Mouse (Mus musculus) spleen, adult 2 months (tissue): ENCODE results near the gene Top2a. TPM values are rescaled to one million over a fixed set of nuclear protein-coding genes. Genes with fewer than 3 reads are reported as not detected.

Source experiments
- DNase-seq, 2 experiments: peaks; one replicate each; pipeline versions ENCODE4 v3.0.0 to v3.0.0-alpha.2; 2012 to 2021; ENCODE audit warnings: low spot score in 2 of 2, low read depth in 1 of 2
- H3K27ac ChIP-seq: fragments of 200-500 bp; 2 replicates; pipeline ENCODE4 v1.5.1; 2012; ENCODE audit warnings: low read length, inconsistent platforms; ENCODE audit not compliant: insufficient read depth
- H3K27me3 ChIP-seq: fragments of 200-500 bp; 2 replicates; pipeline ENCODE4 v1.6.1; 2012; ENCODE audit warnings: mild to moderate bottlenecking, moderate library complexity, low read length, inconsistent platforms; ENCODE audit not compliant: control insufficient read depth, insufficient read depth
- H3K36me3 ChIP-seq: fragments of 200-500 bp; 2 replicates; pipeline ENCODE4 v1.6.1; 2012; ENCODE audit warnings: mild to moderate bottlenecking, low read length, inconsistent platforms; ENCODE audit not compliant: control insufficient read depth, insufficient read depth
- H3K4me1 ChIP-seq: fragments of 200-500 bp; 2 replicates; pipeline ENCODE4 v1.6.1; 2011; ENCODE audit warnings: inconsistent platforms; ENCODE audit not compliant: control insufficient read depth, insufficient read depth, insufficient read length
- H3K4me3 ChIP-seq: fragments of 200-500 bp; 2 replicates; pipeline ENCODE4 v1.5.1; 2011; ENCODE audit warnings: mild to moderate bottlenecking, inconsistent platforms; ENCODE audit not compliant: insufficient read depth, insufficient read length; ENCODE audit errors: extremely low read depth
- CTCF ChIP-seq: fragments of 200-500 bp; IDR thresholded peaks from 2 replicates; pipeline ENCODE4 v1.5.1; 2011; ENCODE audit warnings: mild to moderate bottlenecking, inconsistent platforms; ENCODE audit not compliant: insufficient read depth, insufficient read length, insufficient replicate concordance; ENCODE audit errors: extremely low read depth
- POLR2A ChIP-seq: fragments of 200-500 bp; IDR thresholded peaks from 2 replicates; pipeline ENCODE4 v1.6.1; 2011; ENCODE audit warnings: low read depth, low read length, inconsistent platforms
- WGBS: fragments of 180-500 bp; shearing (Covaris S2); methylation state at CpG from one replicate; pipeline ENCODE4 v1.1.7; 2018; 5-methylcytosine and 5-hydroxymethylcytosine counted together
- polyA plus RNA-seq: library from polyadenylated mRNA; depleted of rRNA; stranded (reverse); fragments of >200 nt; gene quantifications from 2 replicates; pipeline ENCODE4 v1.2.3, GENCODE M21; 2012

Top2a gene
- polyA plus RNA-seq, 1 experiment = 5.4 TPM

GRCm38 (mm10) chr11:98983551-98983950 lies 40.4 kb downstream of the Top2a start:
- no peak for TF ChIP-seq CTCF
- no peak for TF ChIP-seq POLR2A
- no peak overlapping the region for H3K4me3 ChIP-seq
- H3K27me3 ChIP-seq = peaks cover 2% of the 10 kb centered on the region; the same call in 1 of the 2 replicates
- H3K27ac ChIP-seq = no peak overlapping the region
- DNase-seq = no peak
- H3K4me1 ChIP-seq = no peaks in the 10 kb centered on the region; the same call in 1 of the 2 replicates
- WGBS = 82% methylated on average over 8 of the region's 8 CpGs
- H3K36me3 ChIP-seq = no peaks in the 10 kb centered on the region

- H3K27ac ChIP-seq = no peak within 1 kb of the TSS
- DNase-seq = no peak
- peak within 1 kb of the TSS; percentile 54 for H3K4me3 ChIP-seq
- no peaks in the 10 kb centered on the region; the same call in 1 of the 2 replicates for H3K4me1 ChIP-seq
- TF ChIP-seq POLR2A = no peak
- no peak for TF ChIP-seq CTCF
- WGBS = 8% methylated on average over 28 of the region's 28 CpGs
- H3K36me3 ChIP-seq = no peaks in the 10 kb centered on the region
- peaks cover 2% of the 10 kb centered on the region; the same call in 1 of the 2 replicates for H3K27me3 ChIP-seq
Observed at GRCm38 (mm10) chr11:98982773-98983133, 41.2 kb downstream of the Top2a start, which contains the start of gene Gjd3. Gjd3 (minus strand) TSS chr11:98983016.

- WGBS = under 1% methylated on average over 94 of the region's 94 CpGs
- DNase-seq = no peak
- H3K4me3 ChIP-seq = peak overlapping the region; percentile 54
- H3K27me3 ChIP-seq = peaks cover 2% of the 10 kb centered on the region; the same call in 1 of the 2 replicates
- H3K27ac ChIP-seq = no peak overlapping the region
- no peaks in the 10 kb centered on the region for H3K36me3 ChIP-seq
- TF ChIP-seq CTCF = peak; percentile 51; the same call in 1 of the 2 replicates
- TF ChIP-seq POLR2A = no peak
- H3K4me1 ChIP-seq = no peaks in the 10 kb centered on the region; the same call in 1 of the 2 replicates
Observed at GRCm38 (mm10) chr11:98981997-98982772, 41.8 kb downstream of the Top2a start.

- Histone ChIP-seq H3K27ac (no peak overlapping the region), H3K27me3 (peaks cover 2% of the 10 kb centered on the region; the same call in 1 of the 2 replicates), H3K4me3 (peak overlapping the region; percentile 54; the same call in 1 of the 2 replicates), H3K36me3 (no peaks in the 10 kb centered on the region), H3K4me1 (no peaks in the 10 kb centered on the region; the same call in 1 of the 2 replicates)
- no peak for DNase-seq
- 48% methylated on average over 20 of the region's 20 CpGs for WGBS
- TF ChIP-seq POLR2A = no peak
- TF ChIP-seq CTCF = no peak
Observed at GRCm38 (mm10) chr11:98981289-98981996, 42.5 kb downstream of the Top2a start.

DNA sequence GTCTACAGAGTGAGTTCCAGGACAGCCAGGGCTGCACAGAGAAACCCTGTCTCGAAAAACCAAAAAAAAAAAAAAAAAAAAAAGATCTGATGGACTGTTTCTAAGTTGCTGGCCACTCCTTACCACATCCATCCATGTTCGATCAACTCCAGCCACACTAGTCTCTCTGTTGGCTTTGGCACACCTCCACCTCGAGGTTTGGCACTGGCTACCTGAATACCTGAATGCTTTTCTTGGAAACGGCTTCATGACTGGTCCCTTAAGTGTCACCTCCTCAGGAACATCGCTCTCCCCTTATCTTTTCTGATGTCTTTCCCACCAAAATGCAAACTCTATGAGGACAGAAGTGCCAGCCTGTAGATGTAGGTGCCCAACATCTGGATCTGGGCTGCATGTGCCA lies 44.6 kb downstream of the Top2a start:
- DNase-seq = no peak
- H3K36me3 ChIP-seq = peaks cover under 1% of the 10 kb centered on the region
- TF ChIP-seq POLR2A (no peak), CTCF (no peak)
- no peaks in the 10 kb centered on the region; the same call in 1 of the 2 replicates for H3K4me1 ChIP-seq
- no peak overlapping the region for H3K4me3 ChIP-seq
- H3K27me3 ChIP-seq = peaks cover 2% of the 10 kb centered on the region; the same call in 1 of the 2 replicates
- H3K27ac ChIP-seq = no peak overlapping the region
- 72% methylated on average over 5 of the region's 5 CpGs for WGBS

- 84% methylated on average over 15 of the region's 15 CpGs for WGBS
- TF ChIP-seq POLR2A (no peak), CTCF (no peak)
- Histone ChIP-seq H3K36me3 (peaks cover 6% of the 10 kb centered on the region), H3K27ac (no peak overlapping the region), H3K4me1 (no peaks in the 10 kb centered on the region; the same call in 1 of the 2 replicates), H3K4me3 (no peak overlapping the region), H3K27me3 (peaks cover 2% of the 10 kb centered on the region; the same call in 1 of the 2 replicates)
- no peak for DNase-seq
Observed at GRCm38 (mm10) chr11:98978526-98979148, 45.4 kb downstream of the Top2a start.
